ENCODE assay signal across 15 mouse cellular contexts in genomic region chr13:60618287-60618686, GRCm38 (mm10). TPM values are rescaled to one million over a fixed set of nuclear protein-coding genes. Genes with fewer than 3 reads are reported as not detected.
DNase-seq lines count a peak whose midpoint lies in the region; ATAC-seq and TF ChIP-seq lines count a peak whose summit lies in the region.
"Had no signal": no experiment of that assay in that cellular context is flagged by ENCODE, and none has a peak within 500 bp of the region (broad histone marks: within the 10 kb centered on the region; RNA-seq: fewer than 3 reads in every experiment).

No protein-coding gene starts in this region.

- no peak for ATAC-seq in heart, embryonic 12.5 days (ENCODE audit: insufficient number of reproducible peaks, low FRiP score)
- peak; percentile 64 for ATAC-seq in liver, embryonic 12.5 days
- ATAC-seq: forebrain, embryonic 14.5 days; midbrain, embryonic 13.5 days had no signal

- no peaks in the 10 kb centered on the region for H3K27me3 ChIP-seq in heart, embryonic 12.5 days (replicated peaks)
- H3K27me3 ChIP-seq in liver, embryonic 12.5 days (replicated peaks), result no peaks in the 10 kb centered on the region
- H3K27me3 ChIP-seq: limb, embryonic 12.5 days; midbrain, embryonic 13.5 days had no signal

- WGBS in heart, embryonic 12.5 days, result 16% methylated on average over 9 of the region's 9 CpGs
- 20% methylated on average over 9 of the region's 9 CpGs for WGBS in liver, embryonic 12.5 days (ENCODE audit: insufficient replicate concordance)
- WGBS in lung, adult 2 months, result 66% methylated on average over 9 of the region's 9 CpGs

- TF ChIP-seq CTCF in lung, adult 2 months (IDR thresholded peaks at IDR 0.05; ENCODE audit: insufficient read depth, low read length), result no peak

- H3K4me3 ChIP-seq in heart, embryonic 12.5 days, result no peak overlapping the region
- no peak overlapping the region for H3K4me3 ChIP-seq in liver, embryonic 12.5 days
- H3K4me3 ChIP-seq in lung, adult 2 months (replicated peaks; ENCODE audit: extremely low read depth, low read depth, low read length), result no peak overlapping the region
- H3K4me3 ChIP-seq: limb, embryonic 12.5 days; midbrain, embryonic 13.5 days had no signal

- H3K4me2 ChIP-seq in heart, embryonic 12.5 days, result no peak overlapping the region
- H3K4me2 ChIP-seq in liver, embryonic 12.5 days, result peak overlapping the region; percentile 33
- H3K4me2 ChIP-seq: limb, embryonic 12.5 days; midbrain, embryonic 13.5 days had no signal

- no peak for TF ChIP-seq POLR2A in lung, adult 2 months (IDR thresholded peaks at IDR 0.05; ENCODE audit: borderline replicate concordance, extremely low read depth, low read depth, low read length)

- 0 out of 2 replicates have a peak, but pooled peaks cover 3% of the 10 kb centered on the region for H3K9me3 ChIP-seq in heart, embryonic 12.5 days (replicated peaks)
- H3K9me3 ChIP-seq in liver, embryonic 12.5 days (replicated peaks), result no peaks in the 10 kb centered on the region
- H3K9me3 ChIP-seq: limb, embryonic 12.5 days; midbrain, embryonic 13.5 days had no signal

- intact Hi-C loops in heart, postnatal 25 days (cut with DNase I), result no loop called here

- H3K4me1 ChIP-seq in heart, embryonic 12.5 days (replicated peaks), result peaks cover 40% of the 10 kb centered on the region
- H3K4me1 ChIP-seq in liver, embryonic 12.5 days, result peaks cover 55% of the 10 kb centered on the region
- H3K4me1 ChIP-seq in lung, adult 2 months (ENCODE audit: control insufficient read depth, insufficient read depth, low read length), result peaks cover 12% of the 10 kb centered on the region; the same call in 1 of the 2 replicates

- H3K9ac ChIP-seq in heart, embryonic 12.5 days, result 0 out of 2 replicates have a peak overlapping the region, but pooled peaks have one; percentile 7
- no peak overlapping the region for H3K9ac ChIP-seq in liver, embryonic 12.5 days
- H3K9ac ChIP-seq: limb, embryonic 12.5 days; midbrain, embryonic 13.5 days had no signal

- no peak overlapping the region for H3K27ac ChIP-seq in heart, embryonic 12.5 days (ENCODE audit: poor library complexity, severe bottlenecking)
- H3K27ac ChIP-seq in liver, embryonic 12.5 days, result no peak overlapping the region
- H3K27ac ChIP-seq: midbrain, embryonic 13.5 days had no signal

- H3K36me3 ChIP-seq in heart, embryonic 12.5 days, result no peaks in the 10 kb centered on the region
- H3K36me3 ChIP-seq in liver, embryonic 12.5 days, result no peaks in the 10 kb centered on the region
- H3K36me3 ChIP-seq: limb, embryonic 12.5 days had no signal

- DNase-seq in heart, postnatal 25 days (ENCODE audit: low spot score), result no peak
- peak; percentile 51 for DNase-seq in urinary bladder, postnatal 14 days (ENCODE audit: low spot score)
- no peak for DNase-seq in urinary bladder, postnatal 10 days (ENCODE audit: low spot score)
- DNase-seq in Muller cell, postnatal 12 days (ENCODE audit: inconsistent ontology term), result no peak
- DNase-seq in lung, adult 2 months, result no peak
- DNase-seq in gastrocnemius, postnatal 4 days (ENCODE audit: low spot score in 2 of 2), result no peak
- DNase-seq: gastrocnemius, postnatal 36 days; heart, postnatal 4 days; kidney, postnatal 10 days had no signal

RNA-seq across cellular contexts. Expression of gene Dapk1, which starts 16.5 kb away (rescaled TPM):
- polyA plus RNA-seq in heart, embryonic 12.5 days (2016; fragmentation: Nextera tagmentation; extraction: Ambion mirVana), result 12.5 and 15.8 TPM in 2 replicates
- total RNA-seq in heart, postnatal 25 days (2021), result 10 to 100 TPM; 24.5 to 29.5 TPM
- 8.8 and 9.4 TPM in 2 replicates for polyA plus RNA-seq in liver, embryonic 12.5 days (2016; fragmentation: Nextera tagmentation; extraction: Ambion mirVana)
- 94.1 and 96.9 TPM in 2 replicates for polyA plus RNA-seq in lung, adult 2 months (2012; rRNA removed)
- total RNA-seq in gastrocnemius, postnatal 4 days (2021), result 10 to 100 TPM; 49.1 to 51.4 TPM
- polyA plus RNA-seq: C2C12 had no signal
